Mouse (Mus musculus): Measurements from ENCODE around the gene Mgarp.
"Not testable (repeated sequence)": the region's sequence is repeated elsewhere in the genome, so short reads cannot be mapped to it uniquely, and the experiment has no call there.

Gene Mgarp

GRCm38 (mm10) chr3:51397700-51398299 lies 1.3 kb upstream of the Mgarp start:
- DNase-seq (ENCODE audit: low spot score in 2 of 2), result no peak

GRCm38 (mm10) chr3:51395461-51396145 lies 935 bp downstream of the Mgarp start:
- no peak for DNase-seq (ENCODE audit: low spot score in 2 of 2)

- DNase-seq (ENCODE audit: low spot score in 2 of 2), result no peak
These were observed 1.7 kb downstream of the Mgarp start for GRCm38 (mm10) chr3:51394881-51395280.

- DNase-seq (ENCODE audit: low spot score in 2 of 2), result no peak
These were observed 2.9 kb downstream of the Mgarp start for GRCm38 (mm10) chr3:51393651-51394050.

- not testable (repeated sequence) for DNase-seq (ENCODE audit: low spot score in 2 of 2)
These were observed 3.5 kb downstream of the Mgarp start for GRCm38 (mm10) chr3:51393018-51393417.

- DNase-seq (ENCODE audit: low spot score in 2 of 2), result no peak
These were observed 4.9 kb downstream of the Mgarp start for GRCm38 (mm10) chr3:51391591-51391990.

- DNase-seq (ENCODE audit: low spot score in 2 of 2), result no peak
These were observed 5.4 kb downstream of the Mgarp start for GRCm38 (mm10) chr3:51391095-51391494.

GRCm38 (mm10) chr3:51388904-51389303 lies 7.6 kb downstream of the Mgarp start:
- DNase-seq (ENCODE audit: low spot score in 2 of 2), result no peak

GRCm38 (mm10) chr3:51387868-51388381 lies 8.6 kb downstream of the Mgarp start:
- DNase-seq (ENCODE audit: low spot score in 2 of 2), result no peak

- DNase-seq (ENCODE audit: low spot score in 2 of 2), result no peak
These were observed 9.4 kb downstream of the Mgarp start for GRCm38 (mm10) chr3:51387134-51387451.

GRCm38 (mm10) chr3:51386441-51387133 lies 10.0 kb downstream of the Mgarp start:
- DNase-seq (ENCODE audit: low spot score in 2 of 2), result no peak

- DNase-seq (ENCODE audit: low spot score in 2 of 2), result no peak
These were observed 13.1 kb downstream of the Mgarp start for GRCm38 (mm10) chr3:51383409-51383808.

- no peak for DNase-seq (ENCODE audit: low spot score in 2 of 2)
These were observed 15.9 kb downstream of the Mgarp start for GRCm38 (mm10) chr3:51380660-51381014.

- no peak for DNase-seq (ENCODE audit: low spot score in 2 of 2)
These were observed 16.5 kb downstream of the Mgarp start for GRCm38 (mm10) chr3:51379786-51380659.

GRCm38 (mm10) chr3:51378665-51378946 lies 17.9 kb downstream of the Mgarp start:
- no peak for DNase-seq (ENCODE audit: low spot score in 2 of 2)

GRCm38 (mm10) chr3:51377878-51378664 lies 18.5 kb downstream of the Mgarp start:
- DNase-seq (ENCODE audit: low spot score in 2 of 2), result no peak

GRCm38 (mm10) chr3:51375307-51376265 lies 21.0 kb downstream of the Mgarp start:
- DNase-seq (ENCODE audit: low spot score in 2 of 2), result no peak

- DNase-seq (ENCODE audit: low spot score in 2 of 2), result no peak
These were observed 23.0 kb downstream of the Mgarp start for GRCm38 (mm10) chr3:51373544-51373943.

GRCm38 (mm10) chr3:51372883-51373282 lies 23.7 kb downstream of the Mgarp start:
- DNase-seq (ENCODE audit: low spot score in 2 of 2), result no peak

- no peak for DNase-seq (ENCODE audit: low spot score in 2 of 2)
These were observed 24.7 kb downstream of the Mgarp start for GRCm38 (mm10) chr3:51371826-51372225.
